Mouse (Mus musculus): Measurements from ENCODE around the gene Mrnip. TPM values are rescaled to one million over a fixed set of nuclear protein-coding genes. Genes with fewer than 3 reads are reported as not detected.
"Not testable (repeated sequence)": the region's sequence is repeated elsewhere in the genome, so short reads cannot be mapped to it uniquely, and the experiment has no call there.

Gene Mrnip
- 10 to 100 TPM; 13.3 to 14.2 TPM for total RNA-seq (2021)
- long read RNA-seq, experiment 1, transcript Mrnip-201 (7 exons, 1,142 nt) = major isoform, 13 of 17 reads
- long read RNA-seq, experiment 1, partial matches to known transcripts = 4 of 17 reads
- long read RNA-seq, experiment 1, other reads (novel, unspliced or antisense) = 0 of 17 reads
- long read RNA-seq, experiment 2, partial matches to known transcripts = 2 of 5 reads
- long read RNA-seq, experiment 2, other reads (novel, unspliced or antisense) = 0 of 5 reads

DNA sequence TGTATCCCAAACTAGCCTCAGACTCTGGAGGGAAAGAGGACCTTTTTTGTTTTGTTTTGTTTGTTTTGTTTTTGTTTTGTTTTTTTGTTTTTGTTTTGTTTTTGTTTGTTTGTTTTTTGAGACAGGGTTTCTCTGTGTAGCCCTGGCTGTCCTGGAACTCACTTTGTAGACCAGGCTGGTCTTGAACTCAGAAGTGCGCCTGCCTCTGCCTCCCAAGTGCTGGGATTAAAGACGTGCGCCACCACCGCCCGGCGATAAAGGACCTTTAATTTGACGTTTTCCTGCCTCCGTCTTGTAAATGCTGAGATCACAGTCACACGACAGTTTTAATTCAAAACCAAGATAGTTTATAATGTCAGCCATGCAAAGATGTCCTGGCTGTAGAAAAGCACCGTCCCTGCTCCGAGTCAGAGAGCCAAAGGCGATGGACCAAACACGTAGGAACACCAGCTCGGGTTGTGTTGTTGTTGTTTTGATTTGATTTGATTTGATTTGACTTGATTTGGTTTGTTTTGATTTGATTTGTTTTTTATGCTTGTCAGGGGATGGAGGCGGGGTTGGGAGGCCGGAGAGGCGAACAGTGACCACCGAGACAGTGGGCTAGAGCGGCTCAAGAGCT, at the start of gene Mrnip:
Gene Mrnip, plus strand, starts transcription at position 334 of the 619 bp plus-strand sequence.
- Histone ChIP-seq H3K4me3 (peak within 1 kb of the TSS; percentile 80), H3K27ac (peak within 1 kb of the TSS; percentile 90)
- intact Hi-C loops (cut with DNase I); DNase-seq (ENCODE audit: extremely low spot score in 1 of 2, low spot score in 2 of 2): not testable (repeated sequence)

DNA sequence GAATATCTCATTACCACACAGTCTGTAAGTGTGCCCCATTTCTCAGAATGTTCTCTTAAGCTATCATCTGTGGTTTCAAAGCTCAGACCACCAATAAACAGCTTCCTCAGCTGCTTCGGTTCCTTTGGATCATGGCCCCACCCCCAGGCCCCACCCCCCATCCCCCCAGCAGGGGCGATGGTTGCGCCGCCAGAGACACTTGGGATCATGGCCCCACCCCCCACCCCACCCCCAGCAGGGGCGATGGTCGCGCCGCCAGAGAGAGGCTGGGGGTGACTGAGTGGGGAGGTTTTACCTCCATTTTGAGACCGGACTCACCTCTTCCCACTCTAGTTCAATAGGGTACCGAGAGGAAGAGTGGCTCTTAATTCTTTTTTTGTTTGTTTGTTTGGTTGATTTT, 46.5 kb upstream of the Mrnip start:
- Histone ChIP-seq H3K27ac (no peak overlapping the region), H3K4me3 (no peak overlapping the region)
- intact Hi-C loops (cut with DNase I) = no loop called here
- no peak for DNase-seq (ENCODE audit: extremely low spot score in 1 of 2, low spot score in 2 of 2)
- TF ChIP-seq CTCF (IDR thresholded peaks at IDR 0.05) = no peak

DNA sequence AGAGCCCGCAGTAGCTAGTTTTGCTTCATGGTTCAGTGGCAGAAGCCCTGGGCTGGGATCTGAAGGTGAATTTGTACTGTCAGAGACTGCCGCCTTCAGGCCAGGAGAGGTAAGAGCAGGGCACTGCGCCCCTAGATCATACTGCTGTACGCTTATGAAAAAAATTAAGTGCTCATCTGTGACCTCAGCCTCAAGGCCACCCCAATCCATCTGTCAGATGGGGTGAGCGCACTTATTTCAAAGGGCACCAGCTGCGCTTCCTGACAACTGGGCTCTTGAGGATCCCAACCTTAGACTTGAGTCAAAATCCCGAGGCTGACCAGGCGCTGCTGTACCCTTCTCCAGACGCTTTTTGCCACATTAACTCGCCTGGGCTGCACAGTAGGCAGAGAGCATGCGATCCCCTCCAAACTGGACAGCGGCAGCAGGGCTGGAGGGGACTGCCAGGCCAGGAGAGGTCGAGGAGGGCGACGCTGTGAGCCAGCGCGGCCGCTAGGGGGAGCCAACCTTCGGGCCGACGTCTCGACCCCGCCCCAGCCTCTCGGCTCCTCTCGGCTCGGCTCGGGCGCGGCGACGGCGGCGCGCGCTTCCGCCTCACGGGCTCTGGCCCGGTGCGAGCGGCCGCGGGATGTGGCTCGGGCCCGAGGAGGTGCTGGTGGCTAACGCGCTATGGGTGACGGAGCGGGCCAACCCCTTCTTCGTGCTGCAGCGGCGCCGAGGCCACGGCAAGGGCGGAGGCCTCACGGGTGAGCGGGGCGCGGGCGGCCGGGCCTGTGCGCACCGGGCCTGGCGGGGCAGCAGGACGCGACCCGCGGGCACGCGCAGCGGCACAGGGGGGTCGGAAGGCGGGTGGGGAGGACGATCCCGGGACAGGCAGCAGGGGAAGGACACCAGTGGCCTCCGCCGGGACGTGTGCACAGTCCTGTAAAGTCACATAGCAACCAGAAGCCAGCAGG, 43.2 kb upstream of the Mrnip start, which contains the start of gene Tbc1d9b:
Gene Tbc1d9b, plus strand, starts transcription at position 586 of the 956 bp plus-strand sequence.
- Histone ChIP-seq H3K4me3 (peak within 1 kb of the TSS; percentile 76), H3K27ac (peak within 1 kb of the TSS; percentile 97)
- peak; percentile 85 to 90 for DNase-seq (ENCODE audit: extremely low spot score in 1 of 2, low spot score in 2 of 2)
- intact Hi-C loops (cut with DNase I) = loop anchor here (1.0 to 2.0 kb wide), 2 partner anchors 106 to 145 kb away; partner anchors contain the start of gene Rnf130
- TF ChIP-seq CTCF (IDR thresholded peaks at IDR 0.05) = peak; percentile 64

DNA sequence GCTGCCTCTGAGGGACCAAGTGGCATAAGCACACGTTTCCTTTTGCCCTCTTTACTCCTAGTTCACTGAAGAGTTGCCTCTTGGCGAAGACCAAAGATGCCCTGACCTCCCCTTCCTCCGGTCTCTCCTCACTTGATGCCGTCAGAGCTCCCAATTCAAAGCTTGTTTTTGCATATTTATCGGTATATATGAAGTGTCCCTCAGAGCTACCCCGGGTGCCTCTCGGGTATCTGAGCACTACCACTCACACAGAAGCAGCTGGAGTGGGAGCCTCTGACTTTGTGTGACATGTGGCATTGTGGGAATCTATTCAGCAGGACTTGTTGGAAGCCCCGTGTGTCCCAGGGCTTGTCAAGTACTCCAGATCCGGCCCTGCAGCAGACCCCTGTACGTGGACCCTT, 42.4 kb upstream of the Mrnip start:
- H3K27ac ChIP-seq = peak overlapping the region; percentile 97
- peak overlapping the region; percentile 76 for H3K4me3 ChIP-seq
- DNase-seq (ENCODE audit: extremely low spot score in 1 of 2, low spot score in 2 of 2) = no peak
- TF ChIP-seq CTCF (IDR thresholded peaks at IDR 0.05) = no peak
- intact Hi-C loops (cut with DNase I) = loop anchor here (2.0 kb wide), 1 partner anchor 107 kb away; the partner anchor contains the start of gene Rnf130

DNA sequence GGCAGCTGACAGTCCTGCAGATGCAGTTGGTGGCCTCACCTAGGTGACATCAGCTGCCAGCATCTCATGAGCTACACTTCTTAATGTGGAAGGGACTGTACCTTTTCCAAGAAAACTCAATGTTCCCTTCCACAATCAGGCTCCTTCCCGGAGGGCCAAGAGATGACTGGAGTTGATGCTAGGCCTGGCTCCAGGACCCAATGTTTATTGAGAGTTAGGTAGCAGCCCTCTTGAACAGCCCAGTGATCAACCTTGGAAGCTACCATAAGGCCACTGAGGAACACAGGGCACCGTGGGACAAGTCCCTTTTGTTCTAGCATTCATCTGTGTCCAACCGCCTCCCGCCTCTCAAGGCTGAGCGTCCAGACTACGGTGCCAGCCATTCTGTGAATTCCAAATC, 42.0 kb upstream of the Mrnip start:
- intact Hi-C loops (cut with DNase I) = no loop called here

DNA sequence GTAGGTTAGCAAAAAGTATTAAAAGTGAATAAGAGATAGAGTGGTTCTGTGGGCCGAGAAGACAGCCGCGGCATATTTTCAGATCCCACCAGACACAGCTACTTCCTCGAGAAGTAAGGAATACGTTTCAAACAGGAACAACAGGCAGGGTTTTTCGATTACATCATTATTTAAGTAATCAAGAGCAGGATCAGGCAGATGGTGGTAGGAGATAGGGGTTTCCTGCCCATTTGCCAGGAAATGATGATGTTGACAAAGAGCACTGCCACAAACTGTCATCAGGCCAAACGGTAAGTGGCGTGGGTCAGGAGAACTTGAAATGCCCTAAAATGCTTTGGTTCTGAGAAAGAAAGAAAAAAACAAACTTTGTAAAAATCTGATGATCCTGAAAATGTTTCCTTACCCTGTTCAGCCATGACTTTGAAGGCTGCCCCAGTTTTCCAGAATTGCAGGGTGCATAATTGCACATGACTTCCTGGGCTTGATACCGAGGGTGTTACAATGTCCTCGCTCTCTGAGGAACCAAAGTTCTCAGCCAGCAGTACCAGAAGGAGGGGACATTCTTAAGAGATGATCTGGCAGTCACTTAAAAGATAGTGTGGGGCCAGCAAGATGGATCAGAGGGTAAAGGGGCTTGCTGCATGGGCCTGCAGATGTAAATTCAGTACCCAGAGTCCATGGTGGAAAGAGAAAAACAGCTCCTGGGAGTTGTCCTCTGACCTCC, 39.9 kb upstream of the Mrnip start:
- no peak overlapping the region for H3K27ac ChIP-seq
- intact Hi-C loops (cut with DNase I) = no loop called here
- TF ChIP-seq CTCF (IDR thresholded peaks at IDR 0.05) = no peak
- no peak overlapping the region for H3K4me3 ChIP-seq
- no peak for DNase-seq (ENCODE audit: extremely low spot score in 1 of 2, low spot score in 2 of 2)

More for the DNA sequence above, 42.0 kb upstream of the Mrnip start:
- Histone ChIP-seq H3K27ac (peak overlapping the region; percentile 97), H3K4me3 (peak overlapping the region; percentile 76)
- DNase-seq (ENCODE audit: extremely low spot score in 1 of 2, low spot score in 2 of 2) = no peak
- no peak for TF ChIP-seq CTCF (IDR thresholded peaks at IDR 0.05)

DNA sequence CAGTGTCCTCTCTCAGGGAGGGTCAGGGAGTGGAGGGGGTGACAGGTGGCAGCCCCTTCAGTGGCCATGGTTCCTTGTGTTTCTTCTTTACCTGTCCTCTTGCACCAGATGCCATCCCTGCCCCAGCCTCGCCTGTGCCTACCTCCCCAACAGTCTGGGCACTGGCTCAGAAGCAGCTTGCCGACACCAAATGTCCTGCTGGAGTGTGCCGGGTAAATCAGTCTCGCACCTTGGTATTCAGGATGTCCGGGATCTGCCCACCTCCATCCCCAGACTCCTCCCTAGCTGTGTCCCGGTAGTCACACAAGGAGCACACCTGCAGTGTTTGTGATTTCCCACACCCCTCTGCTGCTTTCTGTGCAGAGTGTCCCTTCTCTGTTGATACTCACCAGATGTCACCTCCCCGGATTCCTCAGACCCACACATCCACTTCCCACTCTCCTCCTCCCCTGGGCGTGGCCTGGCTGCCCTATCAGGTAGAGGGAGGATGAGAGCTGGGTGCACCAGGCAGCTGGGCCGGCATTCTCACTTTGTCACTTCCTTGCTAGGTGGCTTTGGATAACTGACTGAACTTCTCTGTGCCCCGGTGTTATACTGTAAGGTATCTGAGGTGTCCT, 35.9 kb upstream of the Mrnip start:
- no peak for DNase-seq (ENCODE audit: extremely low spot score in 1 of 2, low spot score in 2 of 2)
- intact Hi-C loops (cut with DNase I) = no loop called here
- Histone ChIP-seq H3K27ac (no peak overlapping the region), H3K4me3 (no peak overlapping the region)
- no peak for TF ChIP-seq CTCF (IDR thresholded peaks at IDR 0.05)

DNA sequence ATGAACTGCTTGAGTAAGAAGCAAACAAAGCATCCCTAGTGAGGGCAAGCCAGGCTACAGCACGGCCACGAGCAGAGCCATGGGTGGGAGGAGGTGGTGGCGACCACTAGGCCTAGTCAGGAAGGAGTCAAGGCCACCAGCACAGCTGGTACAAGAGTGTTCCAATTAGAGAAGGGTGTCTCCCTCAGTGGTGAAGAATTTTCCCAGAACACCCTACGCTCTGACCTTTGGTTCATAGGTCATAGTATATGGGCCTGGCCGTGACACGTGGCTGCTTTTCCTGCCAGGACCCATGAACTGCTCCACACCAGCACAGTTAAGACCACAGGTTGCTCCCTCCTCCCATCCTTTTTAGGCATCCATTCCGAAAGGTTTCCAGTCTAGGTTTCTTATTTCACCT, 34.7 kb upstream of the Mrnip start:
- intact Hi-C loops (cut with DNase I) = no loop called here
- no peak for TF ChIP-seq CTCF (IDR thresholded peaks at IDR 0.05)
- no peak for DNase-seq (ENCODE audit: extremely low spot score in 1 of 2, low spot score in 2 of 2)
- Histone ChIP-seq H3K27ac (no peak overlapping the region), H3K4me3 (no peak overlapping the region)

DNA sequence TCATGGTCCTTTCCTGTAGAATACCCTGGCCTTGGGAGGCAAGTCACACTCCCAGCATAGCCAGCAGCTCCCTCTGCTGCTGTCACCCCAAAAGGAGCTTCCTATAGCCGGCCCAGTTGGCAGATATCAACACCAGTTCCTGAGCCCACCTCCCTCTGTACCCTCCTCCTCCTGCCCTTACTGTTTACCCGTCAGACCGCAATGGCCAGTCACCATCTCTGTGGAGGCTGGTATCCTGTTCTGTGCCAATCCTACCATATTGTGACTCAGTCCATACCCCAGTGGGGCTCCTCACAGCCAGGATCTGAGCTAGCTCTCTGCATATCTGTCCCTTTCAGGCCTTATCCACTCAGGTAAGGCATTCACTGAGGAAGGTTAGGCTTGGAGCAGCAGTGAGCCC, 28.7 kb upstream of the Mrnip start:
- no peak for TF ChIP-seq CTCF (IDR thresholded peaks at IDR 0.05)
- H3K27ac ChIP-seq = no peak overlapping the region
- intact Hi-C loops (cut with DNase I) = no loop called here
- no peak for DNase-seq (ENCODE audit: extremely low spot score in 1 of 2, low spot score in 2 of 2)
- no peak overlapping the region for H3K4me3 ChIP-seq

DNA sequence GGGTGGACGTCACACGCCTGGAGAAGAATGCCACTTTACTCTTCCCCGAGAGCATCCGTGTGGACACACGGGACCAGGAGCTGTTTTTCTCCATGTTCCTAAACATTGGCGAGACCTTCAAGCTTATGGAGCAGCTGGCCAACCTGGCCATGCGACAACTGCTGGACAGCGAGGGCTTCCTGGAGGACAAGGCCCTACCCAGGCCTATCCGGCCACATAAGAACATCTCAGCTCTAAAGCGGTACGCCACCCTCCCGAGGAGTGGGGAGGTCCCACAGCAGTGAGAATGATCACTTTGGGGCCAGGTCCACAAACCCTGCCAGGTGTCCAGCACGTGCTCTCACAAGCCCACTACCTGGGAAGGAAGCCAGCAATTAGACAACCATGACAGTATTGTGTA, 28.1 kb upstream of the Mrnip start:
- no peak for TF ChIP-seq CTCF (IDR thresholded peaks at IDR 0.05)
- intact Hi-C loops (cut with DNase I) = no loop called here
- DNase-seq (ENCODE audit: extremely low spot score in 1 of 2, low spot score in 2 of 2) = no peak
- Histone ChIP-seq H3K27ac (no peak overlapping the region), H3K4me3 (no peak overlapping the region)
